Mouse (Mus musculus) left cerebral cortex, postnatal 25 days (tissue): Measurements from ENCODE around the gene Pomgnt2. TPM values are rescaled to one million over a fixed set of nuclear protein-coding genes. Genes with fewer than 3 reads are reported as not detected.
A peak's percentile ranks its signal among the peaks of the same experiment; 100 is the strongest.

ENCODE experiments used
- DNase-seq, 2 experiments: peaks; one replicate each; pipeline ENCODE4 v3.0.0; 2022; ENCODE audit warnings: low spot score in 2 of 2, mixed read lengths in 1 of 2
- intact Hi-C: fragments of 180-260 bp; cut with DNase I; formaldehyde crosslinking; loops from one replicate; pipeline ENCODE4 v1.15.1; 2025
- total RNA-seq, 2 experiments: library from RNA; stranded (reverse); gene quantifications; 2 replicates each; pipeline ENCODE4 v1.2.3; 2021

Pomgnt2 gene
- total RNA-seq, 2 experiments from 2014 or later = 34.3 to 43.1 TPM

DNA sequence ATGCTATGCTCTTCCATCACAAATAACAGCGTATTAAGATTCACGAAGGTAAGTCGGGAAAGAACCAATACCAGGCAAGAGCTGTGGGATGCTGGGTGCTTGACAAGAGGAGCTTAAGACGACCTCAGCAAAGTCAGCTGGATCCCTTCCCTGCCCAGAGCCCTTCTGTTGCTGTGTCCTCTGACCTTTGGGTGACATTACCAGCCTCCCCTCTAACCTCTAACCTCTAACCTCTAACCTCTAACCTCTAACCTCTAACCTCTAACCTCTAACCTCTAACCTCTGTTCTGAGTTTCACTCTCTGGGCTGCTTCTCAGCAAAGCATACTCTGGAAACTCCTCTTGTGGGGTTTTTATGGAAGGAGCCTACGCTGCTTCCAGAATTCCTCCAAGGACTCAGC lies 21.2 kb upstream of the Pomgnt2 start:
- intact Hi-C loops = loop anchor here (1.0 to 5.0 kb wide), 3 partner anchors 99 to 224 kb away; partner anchors contain the start of gene Snrk
- DNase-seq = no peak

DNA sequence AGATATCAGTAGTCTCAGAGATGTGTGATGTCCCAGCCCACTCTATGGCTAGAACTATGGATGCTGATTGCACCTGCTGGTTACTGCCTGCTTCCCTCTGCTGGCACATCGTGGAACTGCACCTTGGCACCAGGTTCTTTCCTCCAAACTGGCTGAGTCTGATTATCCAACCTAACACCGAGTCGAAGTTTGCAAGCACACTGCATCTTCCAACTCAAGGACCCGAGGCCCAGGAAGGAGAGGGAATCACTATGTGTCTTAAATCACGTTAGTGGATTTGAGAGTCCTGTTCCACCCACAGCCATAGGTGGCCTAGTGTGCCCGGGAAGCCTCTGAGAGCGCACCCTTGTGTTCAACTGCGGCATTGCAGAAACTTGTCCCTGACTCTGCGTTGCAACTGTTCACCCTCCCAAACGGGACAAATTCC lies 17.3 kb upstream of the Pomgnt2 start:
- peak; percentile 72 to 81 for DNase-seq
- intact Hi-C loops = no loop called here

DNA sequence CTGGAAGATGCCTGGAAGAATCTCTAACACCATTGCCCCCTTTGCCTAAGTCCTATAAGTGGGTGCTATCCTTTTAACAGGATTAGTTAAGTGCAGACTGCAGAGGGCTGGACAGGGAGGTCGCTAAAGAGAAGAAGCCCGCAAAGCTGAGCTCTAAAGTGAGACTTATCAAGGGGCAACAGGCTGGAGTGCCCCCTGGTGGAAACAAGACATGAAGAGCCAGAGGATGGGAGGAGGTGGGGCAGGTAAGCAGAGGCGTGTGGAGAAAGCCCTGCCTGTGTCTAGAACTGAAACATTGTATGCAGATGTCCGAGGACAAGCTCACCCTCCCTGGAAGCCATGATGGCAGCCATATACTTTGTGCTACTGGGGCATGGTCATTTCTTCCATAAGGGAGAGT lies 16.7 kb upstream of the Pomgnt2 start:
- no peak for DNase-seq
- intact Hi-C loops = no loop called here

DNA sequence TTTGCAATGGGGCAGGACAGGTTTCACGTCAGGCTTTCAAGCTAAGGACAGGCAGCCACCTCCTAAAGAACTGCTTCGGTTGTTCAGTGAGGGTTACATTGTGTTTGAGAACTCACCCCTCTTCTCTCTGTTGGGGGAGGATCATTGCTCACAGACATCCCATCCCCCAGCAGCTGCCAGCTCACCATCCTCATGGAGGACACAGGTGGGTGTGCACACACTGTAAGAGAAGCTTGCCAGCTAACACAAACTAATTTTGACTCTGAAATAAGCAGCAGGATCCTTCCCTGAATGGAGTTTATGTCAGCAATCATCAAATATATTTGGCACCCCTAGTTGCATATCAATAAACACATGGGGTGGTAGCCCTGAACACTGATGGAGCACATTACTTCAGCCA lies 15.9 kb upstream of the Pomgnt2 start:
- peak in 1 of 2 experiments; percentile 64 for DNase-seq
- intact Hi-C loops = no loop called here

DNA sequence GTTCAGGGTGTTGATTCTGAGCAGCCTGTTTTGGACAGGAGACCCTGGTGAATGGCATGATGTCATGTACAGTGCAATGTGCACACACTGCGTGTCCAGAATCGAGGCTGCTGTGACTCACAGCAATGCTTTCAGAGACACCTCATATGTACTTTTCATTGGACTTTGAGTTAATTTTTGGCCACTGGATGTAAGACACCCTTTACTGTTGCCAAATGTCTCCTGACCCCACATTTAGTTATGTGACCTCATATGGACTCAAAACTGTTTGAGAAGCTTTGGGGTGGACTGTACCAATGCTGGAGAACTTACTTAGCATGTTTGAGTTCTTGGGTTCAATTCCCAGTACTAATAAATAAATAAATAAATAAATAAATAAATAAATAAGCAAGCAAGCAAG lies 13.8 kb upstream of the Pomgnt2 start:
- DNase-seq = no peak
- intact Hi-C loops = no loop called here

DNA sequence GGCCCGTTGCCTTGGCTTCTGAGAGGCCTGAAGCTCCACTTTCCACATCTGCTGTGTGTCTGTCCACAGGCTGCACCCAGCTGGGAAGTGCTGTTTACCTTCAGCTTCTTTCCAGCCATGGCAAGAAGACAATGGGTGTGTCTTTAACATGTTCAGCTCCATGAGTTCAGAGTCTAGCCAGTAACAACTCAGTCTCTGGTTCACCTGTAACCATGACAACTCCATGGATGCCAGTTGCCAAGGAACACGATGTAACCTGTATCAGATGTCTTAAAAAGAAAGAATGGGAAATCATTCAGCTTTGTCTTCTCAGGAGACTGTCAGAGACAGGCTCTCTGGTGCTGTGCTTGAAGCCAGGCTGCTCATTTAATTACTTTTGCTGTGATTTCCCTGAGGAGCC lies 12.0 kb upstream of the Pomgnt2 start:
- intact Hi-C loops = no loop called here
- no peak for DNase-seq

DNA sequence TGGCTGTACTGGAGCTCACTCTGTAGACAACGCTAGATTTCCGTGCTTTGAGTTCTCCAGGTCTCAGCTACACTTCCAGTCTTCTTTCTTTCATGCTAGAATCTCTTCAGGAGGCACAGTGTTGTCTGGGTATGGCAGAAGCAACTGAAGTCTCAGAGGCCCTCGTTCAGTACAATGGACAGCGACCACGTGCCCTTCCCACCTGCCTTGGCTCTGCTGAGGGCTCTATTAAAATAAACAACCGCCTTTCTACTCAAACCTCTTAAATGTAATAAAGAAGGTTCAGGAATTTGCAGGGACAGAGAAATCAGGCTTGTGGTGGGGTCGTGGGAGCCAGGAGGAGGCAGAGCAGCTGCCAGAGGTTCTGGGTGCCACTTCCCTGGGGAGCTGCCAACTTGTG lies 9.7 kb upstream of the Pomgnt2 start:
- intact Hi-C loops = no loop called here
- DNase-seq = no peak

DNA sequence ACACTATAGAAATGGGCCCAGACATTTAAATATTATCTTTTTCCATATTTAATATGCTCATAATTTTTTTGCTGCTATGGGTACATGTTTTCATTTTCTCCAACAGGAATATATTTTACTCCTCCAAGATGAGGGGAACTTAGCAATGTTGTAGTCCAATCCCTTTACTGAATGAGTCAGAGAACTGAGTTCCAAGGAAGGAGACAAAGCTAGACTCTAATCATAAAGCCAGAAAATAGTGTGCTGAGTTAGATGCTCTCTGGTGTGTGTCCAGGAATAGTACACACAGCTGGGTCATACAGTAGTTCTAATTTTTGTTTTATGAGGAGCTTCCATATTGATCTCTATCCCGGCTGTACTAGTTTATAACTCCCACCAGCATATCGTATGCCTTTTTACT lies 9.3 kb upstream of the Pomgnt2 start:
- intact Hi-C loops = no loop called here
- DNase-seq = no peak

DNA sequence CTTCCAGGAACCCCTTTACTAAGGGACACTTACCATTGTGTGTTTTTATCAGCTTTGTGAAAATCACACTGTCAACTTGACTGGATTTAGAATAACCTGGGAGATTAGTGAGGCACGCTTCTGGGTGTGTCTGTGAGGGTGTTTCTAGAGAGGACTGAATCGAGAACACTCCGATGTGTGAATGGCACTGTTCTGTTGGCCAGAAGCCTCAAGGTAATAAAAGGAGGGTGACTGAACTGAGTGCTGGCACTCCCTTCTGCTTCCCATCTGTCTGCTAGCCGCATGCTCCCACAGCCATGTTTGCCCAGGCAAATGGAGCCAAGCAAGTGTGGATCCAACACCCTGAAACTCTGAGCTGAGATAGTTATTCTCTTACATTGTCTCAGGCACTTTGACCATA lies 1.1 kb upstream of the Pomgnt2 start:
- intact Hi-C loops = no loop called here
- DNase-seq = no peak

DNA sequence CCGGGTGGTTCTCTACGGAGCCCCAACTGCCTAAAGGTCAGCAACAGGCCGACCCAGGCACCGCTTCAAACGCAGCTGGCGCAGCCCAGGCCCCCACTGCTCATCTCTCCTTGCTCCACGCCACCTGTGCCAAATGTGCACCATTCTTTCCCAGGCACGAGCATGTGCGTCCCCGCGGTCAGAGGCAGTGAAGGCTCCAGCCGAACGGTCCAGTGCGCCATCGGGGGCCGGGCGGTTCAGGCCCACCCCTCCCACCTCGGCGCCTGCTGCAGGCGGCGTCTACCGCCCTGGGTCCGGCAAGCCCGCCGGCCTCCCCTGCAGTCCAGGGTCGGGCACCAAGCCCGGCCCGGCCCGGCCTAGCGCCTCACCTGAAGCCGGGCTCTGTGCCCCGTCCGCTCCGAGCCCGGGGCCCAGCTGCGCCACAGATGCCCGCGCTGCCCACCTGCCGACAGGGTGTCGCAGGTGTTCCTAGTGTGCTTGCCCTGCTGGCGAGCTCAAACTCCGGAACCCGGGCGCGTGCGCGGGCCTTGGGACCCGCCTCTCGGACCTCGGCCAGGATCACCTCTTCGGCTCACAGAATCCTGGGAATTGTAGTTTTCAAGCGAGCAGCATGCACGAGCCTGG lies 1.3 kb downstream of the Pomgnt2 start:
- DNase-seq = peak; percentile 89 to 92
- intact Hi-C loops = no loop called here

DNA sequence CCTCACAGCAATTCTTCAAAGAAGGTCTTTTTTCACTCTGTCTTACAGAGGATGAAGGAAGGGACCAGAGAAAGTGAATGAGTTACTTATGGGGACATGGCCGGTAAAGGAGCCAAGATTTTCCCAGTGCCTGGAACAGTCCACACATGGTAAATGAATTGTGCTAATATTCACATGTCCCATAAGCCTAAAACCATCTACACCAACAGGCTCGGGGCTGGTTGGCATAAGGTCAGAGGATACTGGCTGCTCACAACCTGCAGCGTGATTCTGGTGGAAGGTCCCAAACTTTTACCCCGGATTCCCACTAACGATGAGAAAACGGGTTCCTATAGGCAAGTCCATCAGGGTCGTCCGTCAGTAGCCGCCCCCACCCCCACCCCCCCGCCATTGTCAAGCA lies 1.8 kb downstream of the Pomgnt2 start:
- DNase-seq = no peak
- intact Hi-C loops = no loop called here

DNA sequence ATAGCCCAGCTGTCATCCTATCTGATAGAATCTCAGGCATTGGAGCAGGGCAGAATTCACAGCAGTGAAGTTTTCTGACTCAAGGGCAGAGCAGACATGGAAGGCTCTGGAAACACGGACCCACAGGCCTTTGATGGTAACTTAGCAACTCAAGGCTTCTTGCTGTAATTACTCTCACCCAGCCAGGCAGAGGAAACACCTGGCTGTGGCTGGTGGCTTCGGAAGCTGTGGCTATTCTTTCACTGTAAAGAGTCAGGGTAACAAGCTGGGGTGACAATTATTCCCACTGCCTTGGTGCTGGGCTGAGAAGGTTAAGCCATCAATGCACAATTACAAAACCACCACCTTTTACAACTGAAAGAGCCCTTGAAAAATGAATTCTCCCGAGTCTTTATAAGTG lies 3.9 kb downstream of the Pomgnt2 start:
- intact Hi-C loops = no loop called here
- DNase-seq = no peak

DNA sequence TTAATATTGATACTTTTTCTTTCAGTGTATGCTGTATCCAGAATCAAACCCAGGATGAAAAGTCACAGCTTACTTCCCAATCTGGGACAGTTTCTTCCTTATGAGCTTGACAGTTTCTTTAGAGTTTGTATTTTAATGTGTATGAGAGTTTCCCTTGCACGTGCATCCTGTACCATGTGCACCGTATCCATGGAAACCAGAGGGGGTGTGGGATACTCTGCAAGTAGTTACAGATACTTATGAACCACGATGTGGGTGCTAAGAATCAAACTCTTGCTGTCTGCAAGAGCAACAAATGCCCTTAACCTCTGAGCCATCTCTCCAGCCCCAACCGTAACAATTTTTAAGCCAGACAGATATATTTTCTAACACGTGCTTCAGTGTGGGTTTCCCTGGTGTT lies 5.9 kb downstream of the Pomgnt2 start:
- intact Hi-C loops = no loop called here
- peak in 1 of 2 experiments; percentile 57 for DNase-seq

DNA sequence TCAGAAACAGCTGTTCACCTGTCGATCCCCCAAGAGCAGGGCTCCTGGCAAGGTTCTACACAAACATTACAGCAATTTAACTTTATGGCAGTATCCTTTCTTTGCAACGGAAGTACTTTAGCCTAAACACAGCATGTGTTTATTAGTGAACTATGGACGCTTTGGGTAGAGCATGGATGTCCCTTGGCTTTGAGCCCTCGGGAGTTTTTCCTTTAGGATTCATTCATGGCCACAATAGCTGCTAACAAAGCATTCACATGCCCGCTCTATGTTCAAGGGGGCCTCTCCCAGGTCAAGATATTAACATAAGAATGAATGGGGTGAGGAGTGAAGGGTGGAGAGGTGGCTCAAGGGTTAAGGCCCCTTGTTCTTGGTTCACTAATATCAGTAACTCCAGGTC lies 7.4 kb downstream of the Pomgnt2 start:
- intact Hi-C loops = no loop called here
- DNase-seq = no peak

DNA sequence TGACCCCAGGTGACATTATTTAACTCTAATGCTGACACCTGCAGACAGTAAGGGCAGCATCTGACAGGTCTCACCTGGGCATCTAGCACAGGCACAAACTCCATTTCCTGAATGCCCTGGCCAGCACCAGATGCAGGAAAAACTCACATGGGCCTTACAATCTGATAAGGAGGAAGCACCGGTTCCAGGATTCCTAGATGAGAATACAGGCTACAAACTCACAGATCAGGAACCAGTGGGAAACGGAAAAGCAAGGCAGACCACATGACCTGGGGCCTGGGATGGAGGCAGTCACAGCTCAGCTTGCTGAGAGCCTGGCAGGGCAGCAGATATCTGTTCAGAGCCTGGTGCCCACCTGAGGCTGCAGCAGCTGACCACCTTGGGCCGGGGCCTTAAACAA lies 8.0 kb downstream of the Pomgnt2 start:
- intact Hi-C loops = no loop called here
- DNase-seq = no peak

DNA sequence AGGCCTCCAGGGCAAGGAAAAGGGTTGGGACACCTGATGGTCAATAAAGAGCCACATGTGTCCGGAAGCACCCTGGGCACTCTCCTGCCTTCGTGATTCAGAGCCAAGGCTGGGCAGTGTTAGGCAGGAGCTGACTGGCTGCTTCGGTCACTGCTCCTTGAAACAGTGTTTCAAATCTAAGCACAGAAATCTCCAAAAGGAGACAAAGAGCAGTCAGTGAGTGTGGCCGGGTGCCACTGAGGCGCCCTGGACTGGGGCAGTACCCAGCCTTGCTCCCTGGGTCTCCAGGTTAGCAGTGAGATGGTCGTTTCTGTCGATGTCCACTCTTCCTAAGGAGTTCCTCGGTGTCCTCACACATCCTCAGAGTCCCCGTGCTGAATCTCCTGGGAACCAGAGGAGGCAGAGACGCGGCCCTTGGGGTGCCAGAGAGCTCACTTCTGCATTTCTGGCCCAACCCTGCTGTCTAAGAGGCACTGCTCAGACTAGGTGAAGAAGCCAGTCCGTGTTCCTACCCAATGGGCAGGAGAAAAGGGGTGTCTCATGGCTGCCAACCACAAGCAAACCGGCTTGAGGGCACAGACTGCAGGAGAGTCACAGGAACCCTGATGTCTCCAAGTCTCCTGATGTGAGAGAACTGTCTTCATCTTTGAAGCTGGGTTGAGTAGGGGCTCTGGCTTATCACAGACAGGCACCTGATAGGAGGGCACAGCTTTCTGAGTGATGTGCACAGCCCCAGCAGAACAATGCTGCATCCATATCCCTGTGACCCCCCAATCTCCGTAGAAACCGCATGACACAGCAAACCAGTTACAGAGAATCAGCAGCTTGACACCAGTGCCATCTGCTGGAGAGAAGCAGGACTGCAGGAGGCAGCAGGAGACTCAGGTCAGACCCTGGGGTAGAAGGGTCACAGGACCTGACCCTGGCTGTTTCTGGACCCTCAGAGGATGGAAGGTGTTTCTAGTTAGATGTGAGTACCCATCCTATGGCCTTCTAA lies 12.1 kb downstream of the Pomgnt2 start:
- DNase-seq = peak; percentile 75 to 77
- intact Hi-C loops = loop anchor here (1.0 to 2.0 kb wide), 3 partner anchors 37 to 138 kb away; no protein-coding TSS in a partner anchor

DNA sequence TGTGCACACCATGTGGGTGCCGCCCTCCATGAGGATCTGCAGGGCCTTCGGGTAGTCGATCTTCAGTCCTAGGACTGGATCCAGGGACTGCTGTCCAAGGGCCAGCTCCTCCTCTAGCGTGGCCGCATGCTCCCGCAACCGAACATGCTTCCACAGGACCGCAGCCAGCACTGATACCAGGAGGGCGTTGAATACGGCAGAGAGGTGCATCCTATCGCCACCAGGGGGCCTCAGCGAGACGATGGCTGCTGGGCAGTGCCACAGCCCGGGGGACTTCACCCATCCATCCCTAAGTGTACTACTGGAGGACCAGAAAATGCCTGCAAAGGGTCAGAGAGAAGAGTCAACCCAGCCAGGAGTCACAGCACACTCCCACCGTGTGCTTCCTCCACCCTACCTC lies 13.4 kb downstream of the Pomgnt2 start:
- DNase-seq = peak; percentile 81
- intact Hi-C loops = no loop called here

DNA sequence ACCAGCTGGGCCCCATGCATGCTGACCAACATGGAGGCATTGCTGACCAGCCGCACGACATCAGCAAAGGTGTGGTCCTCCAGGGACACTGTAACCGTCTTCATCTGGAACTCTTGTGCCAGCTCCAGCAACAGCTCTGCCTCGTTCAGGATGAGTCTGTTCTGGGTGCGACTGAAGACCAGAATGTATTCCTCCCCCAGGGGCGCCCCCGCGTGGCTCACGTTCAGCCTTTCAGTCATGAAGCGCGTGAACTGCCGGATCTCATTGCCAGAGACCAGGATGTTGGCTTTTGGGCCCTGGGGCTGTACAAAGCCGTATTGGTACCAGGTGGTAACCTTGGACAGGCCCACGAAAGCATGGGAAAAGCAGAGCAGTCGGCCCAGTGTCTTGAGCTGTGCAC lies 14.2 kb downstream of the Pomgnt2 start:
- peak in 1 of 2 experiments; percentile 41 for DNase-seq
- intact Hi-C loops = no loop called here

DNA sequence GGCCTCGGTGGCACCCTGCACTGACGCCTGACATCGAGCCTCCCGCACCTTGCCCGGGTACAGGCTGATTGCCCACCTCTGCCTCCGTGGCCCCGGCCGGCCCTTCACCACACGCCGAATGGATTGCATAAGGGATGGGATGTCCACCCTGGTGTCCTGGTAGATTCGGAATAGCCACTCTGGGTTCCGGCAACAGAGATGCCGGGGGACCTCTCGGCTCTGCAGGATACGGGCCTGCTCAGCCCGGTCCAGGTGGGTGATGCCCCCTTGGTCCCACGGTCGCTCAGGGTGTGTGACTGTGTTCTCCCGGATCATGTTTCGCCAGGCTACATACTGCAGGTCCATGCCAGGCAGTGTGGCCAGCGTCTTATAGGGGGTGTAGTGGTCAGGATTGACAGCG lies 14.7 kb downstream of the Pomgnt2 start:
- no peak for DNase-seq
- intact Hi-C loops = no loop called here

DNA sequence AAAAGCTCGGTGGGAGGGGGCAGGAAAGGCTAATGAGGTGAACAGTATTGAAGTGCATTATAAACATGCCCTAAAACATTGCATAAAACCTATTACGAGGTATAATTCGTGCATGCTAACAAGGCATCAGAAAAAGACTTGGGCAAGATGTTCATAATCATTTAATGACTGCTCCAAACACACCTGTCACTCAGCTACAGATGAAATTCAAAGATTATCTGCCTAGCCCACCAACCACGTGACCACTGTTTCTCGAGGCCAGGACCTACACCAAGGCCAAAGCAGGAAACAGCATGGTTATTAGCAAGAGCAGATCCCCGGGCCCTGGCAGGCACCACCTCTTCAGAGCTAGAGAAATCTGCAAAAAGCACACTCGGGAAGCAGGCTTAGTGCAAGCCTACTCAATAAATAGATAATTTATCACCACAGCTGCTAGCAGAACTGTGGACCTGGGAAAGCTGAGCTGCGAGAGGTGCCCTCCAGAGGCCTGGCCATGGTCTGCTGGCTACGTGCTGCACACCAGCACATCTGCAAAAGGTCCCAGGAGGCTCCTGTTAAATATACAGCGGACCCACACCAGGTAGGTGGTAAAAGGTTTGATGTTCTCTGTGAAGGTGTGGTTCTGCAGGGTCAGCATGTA lies 15.3 kb downstream of the Pomgnt2 start:
- intact Hi-C loops = no loop called here
- no peak for DNase-seq
